Mouse (Mus musculus) thymus, adult 2 months (tissue): ENCODE measurements around the gene Ece2.

Experiments
- CTCF ChIP-seq: fragments of 200-500 bp; IDR thresholded peaks from 2 replicates; pipeline ENCODE4 v1.5.1; 2012; ENCODE audit warnings: mild to moderate bottlenecking, control low read depth, low read length, moderate library complexity, borderline replicate concordance; ENCODE audit not compliant: control insufficient read depth, poor library complexity, insufficient read depth; ENCODE audit errors: extremely low read depth
- POLR2A ChIP-seq: fragments of 200-500 bp; IDR thresholded peaks from 2 replicates; pipeline ENCODE4 v1.6.1; 2012; ENCODE audit warnings: mild to moderate bottlenecking, low read length, control low read depth, moderate library complexity; ENCODE audit not compliant: control insufficient read depth, poor library complexity, insufficient read depth; ENCODE audit errors: extremely low read depth

GRCm38 (mm10) chr16:20600511-20600910 is 29.1 kb upstream of the Ece2 start:
- TF ChIP-seq CTCF, result no peak
- no peak for TF ChIP-seq POLR2A
